Mouse (Mus musculus) adipocyte (in vitro differentiated cells): ENCODE data around the gene Cfap61.

Experiments used
- DNase-seq: peaks from one replicate; pipeline ENCODE4 v3.0.0-alpha.2; 2016; ENCODE audit warnings: low spot score

The Cfap61 gene

GRCm38 (mm10) chr2:146221929-146222278 is 287.3 kb downstream of the Cfap61 start:
- DNase-seq: no peak

- no peak for DNase-seq
These were observed 287.9 kb downstream of the Cfap61 start for GRCm38 (mm10) chr2:146222279-146223175.

- no peak for DNase-seq
These were observed 288.8 kb downstream of the Cfap61 start for GRCm38 (mm10) chr2:146223176-146223905.

GRCm38 (mm10) chr2:146224141-146224540 is 289.6 kb downstream of the Cfap61 start:
- no peak for DNase-seq

- no peak for DNase-seq
These were observed 291.2 kb downstream of the Cfap61 start for GRCm38 (mm10) chr2:146225818-146226217.

- DNase-seq: peak; percentile 52
These were observed 291.9 kb downstream of the Cfap61 start for GRCm38 (mm10) chr2:146226484-146226883.

GRCm38 (mm10) chr2:146227646-146228045 is 293.1 kb downstream of the Cfap61 start:
- DNase-seq: no peak

GRCm38 (mm10) chr2:146228435-146228834 is 293.9 kb downstream of the Cfap61 start:
- DNase-seq: no peak

GRCm38 (mm10) chr2:146231485-146231884 is 296.9 kb downstream of the Cfap61 start:
- no peak for DNase-seq

- peak; percentile 42 for DNase-seq
These were observed 304.7 kb downstream of the Cfap61 start for GRCm38 (mm10) chr2:146239196-146239747.

- no peak for DNase-seq
These were observed 309.5 kb downstream of the Cfap61 start for GRCm38 (mm10) chr2:146244049-146244448.

GRCm38 (mm10) chr2:146245401-146245800 is 310.8 kb downstream of the Cfap61 start:
- DNase-seq: peak; percentile 54

- DNase-seq: no peak
These were observed 312.0 kb downstream of the Cfap61 start for GRCm38 (mm10) chr2:146246409-146247075.

GRCm38 (mm10) chr2:146247576-146247975 is 313.0 kb downstream of the Cfap61 start:
- no peak for DNase-seq

GRCm38 (mm10) chr2:146249033-146249432 is 314.4 kb downstream of the Cfap61 start:
- DNase-seq: no peak

- DNase-seq: no peak
These were observed 315.8 kb downstream of the Cfap61 start for GRCm38 (mm10) chr2:146250236-146250904.

- DNase-seq: no peak
These were observed 319.8 kb downstream of the Cfap61 start for GRCm38 (mm10) chr2:146254387-146254786.

- no peak for DNase-seq
These were observed 321.1 kb downstream of the Cfap61 start for GRCm38 (mm10) chr2:146255636-146256035.

- DNase-seq: peak; percentile 26
These were observed 321.8 kb downstream of the Cfap61 start for GRCm38 (mm10) chr2:146256321-146256875.

GRCm38 (mm10) chr2:146257037-146257436 is 322.5 kb downstream of the Cfap61 start:
- DNase-seq: no peak

- DNase-seq: no peak
These were observed 323.0 kb downstream of the Cfap61 start for GRCm38 (mm10) chr2:146257609-146258008.
